10 mouse cellular contexts compared by ENCODE assay signal in genomic region chr17:26525316-26525715, GRCm38 (mm10). TPM values are rescaled to one million over a fixed set of nuclear protein-coding genes. Genes with fewer than 3 reads are reported as not detected.
A peak's percentile ranks its signal among the peaks of the same experiment; 100 is the strongest.
DNase-seq lines count a peak whose midpoint lies in the region; ATAC-seq and TF ChIP-seq lines count a peak whose summit lies in the region.
"Had no signal": no experiment of that assay in that cellular context is flagged by ENCODE, and none has a peak within 500 bp of the region (broad histone marks: within the 10 kb centered on the region; RNA-seq: fewer than 3 reads in every experiment).

No protein-coding gene starts in this region.

- no peak for TF ChIP-seq CTCF in lung, adult 2 months (IDR thresholded peaks at IDR 0.05; ENCODE audit: insufficient read depth, low read length)

- WGBS in lung, adult 2 months, result 70% methylated on average over 7 of the region's 7 CpGs
- 62% methylated on average over 7 of the region's 7 CpGs for WGBS in intestine, embryonic 15.5 days

- no peak overlapping the region for H3K4me2 ChIP-seq in intestine, embryonic 15.5 days (replicated peaks)
- H3K4me2 ChIP-seq: heart, embryonic 13.5 days had no signal

- no peak overlapping the region for H3K9ac ChIP-seq in intestine, embryonic 15.5 days
- H3K9ac ChIP-seq: heart, embryonic 13.5 days had no signal

- H3K9me3 ChIP-seq in intestine, embryonic 15.5 days, result no peaks in the 10 kb centered on the region
- H3K9me3 ChIP-seq: heart, embryonic 13.5 days had no signal

- no peak overlapping the region for H3K27ac ChIP-seq in intestine, embryonic 15.5 days
- H3K27ac ChIP-seq: heart, embryonic 13.5 days had no signal

- peak; percentile 72 for DNase-seq in adrenal gland, postnatal 10 days
- no peak for DNase-seq in adrenal gland, postnatal 4 days (ENCODE audit: low spot score in 2 of 2)
- DNase-seq in lung, adult 18-20 months, result peak; percentile 50
- DNase-seq in lung, adult 2 months, result no peak
- peak; percentile 76 for DNase-seq in cerebellum, adult 11-12 months
- DNase-seq in heart, postnatal 4 days, result peak; percentile 65
- DNase-seq in thymus, postnatal 0 days (ENCODE audit: low spot score), result no peak

- no peaks in the 10 kb centered on the region for H3K27me3 ChIP-seq in intestine, embryonic 15.5 days (replicated peaks)
- H3K27me3 ChIP-seq: heart, embryonic 13.5 days had no signal

- no peak for TF ChIP-seq POLR2A in lung, adult 2 months (IDR thresholded peaks at IDR 0.05; ENCODE audit: borderline replicate concordance, extremely low read depth, low read depth, low read length)

- no peaks in the 10 kb centered on the region for H3K36me3 ChIP-seq in intestine, embryonic 15.5 days
- H3K36me3 ChIP-seq: heart, embryonic 13.5 days had no signal

- ATAC-seq in intestine, embryonic 15.5 days, result no peak

- H3K4me3 ChIP-seq in lung, adult 2 months (replicated peaks; ENCODE audit: extremely low read depth, low read depth, low read length), result no peak overlapping the region
- no peak overlapping the region for H3K4me3 ChIP-seq in intestine, embryonic 15.5 days (replicated peaks)
- H3K4me3 ChIP-seq: heart, embryonic 13.5 days; megakaryocyte, embryonic 14.5 days had no signal

- H3K4me1 ChIP-seq in lung, adult 2 months (ENCODE audit: control insufficient read depth, insufficient read depth, low read length), result peaks cover 2% of the 10 kb centered on the region
- H3K4me1 ChIP-seq in intestine, embryonic 15.5 days (replicated peaks), result 0 out of 2 replicates have a peak, but pooled peaks cover 5% of the 10 kb centered on the region

RNA-seq across cellular contexts. Expression of gene Ergic1, which starts 36.0 kb away (rescaled TPM):
- 100 to 1,000 TPM; 137 to 143 TPM for total RNA-seq in adrenal gland, postnatal 10 days (2021)
- 100 to 1,000 TPM; 158 to 164 TPM for total RNA-seq in adrenal gland, postnatal 4 days (2021)
- polyA plus RNA-seq in lung, adult 2 months (2012; rRNA removed), result 86.3 and 93.3 TPM in 2 replicates
- total RNA-seq in heart, postnatal 4 days (2021), result 100 to 1,000 TPM; 109 to 115 TPM
- 97.0 and 100 TPM in 2 replicates for polyA plus RNA-seq in intestine, embryonic 15.5 days (2015; fragmentation: Nextera tagmentation; extraction: Ambion mirVana)
- polyA plus RNA-seq in thymus, postnatal 0 days (2015; fragmentation: Nextera tagmentation; extraction: Ambion mirVana), result 64.6 and 70.2 TPM in 2 replicates

RNA-seq across cellular contexts. Expression of gene Dusp1, which starts 36.6 kb away (rescaled TPM):
- 10 to 100 TPM; 40.3 to 89.1 TPM for total RNA-seq in adrenal gland, postnatal 10 days (2021)
- total RNA-seq in adrenal gland, postnatal 4 days (2021), result 10 to 100 TPM; 43.8 to 46.4 TPM
- polyA plus RNA-seq in lung, adult 2 months (2012; rRNA removed), result 233 and 359 TPM in 2 replicates
- total RNA-seq in heart, postnatal 4 days (2021), result 10 to 100 TPM; 66.9 to 69.5 TPM
- 14.3 and 15.1 TPM in 2 replicates for polyA plus RNA-seq in intestine, embryonic 15.5 days (2015; fragmentation: Nextera tagmentation; extraction: Ambion mirVana)
- 22.4 and 26.4 TPM in 2 replicates for polyA plus RNA-seq in thymus, postnatal 0 days (2015; fragmentation: Nextera tagmentation; extraction: Ambion mirVana)

Comparison
In these comparisons a context has a peak if more than half of its experiments do, and no peak if none do; other contexts are left out.
1. DNase-seq: peak in adrenal gland, postnatal 10 days (single experiment), lung, adult 18-20 months (2 of 2), cerebellum, adult 11-12 months (single experiment) and heart, postnatal 4 days (single experiment); none in adrenal gland, postnatal 4 days (0 of 2), lung, adult 2 months (single experiment) and thymus, postnatal 0 days (single experiment).